Mouse (Mus musculus) T-helper 2 cell (primary cell): ENCODE data around the gene Cap1.
"Not testable (repeated sequence)": the region's sequence is repeated elsewhere in the genome, so short reads cannot be mapped to it uniquely, and the experiment has no call there.

Source experiments
- in situ Hi-C: fragments of 300-600 bp; cut with MboI, MseI; formaldehyde crosslinking; loops from one replicate; pipeline ENCODE4 v1.15.1; 2025; ENCODE audit warnings: high pct_unique_total_duplicates

Gene Cap1

GRCm38 (mm10) chr4:122837994-122838393 is 47.9 kb downstream of the Cap1 start:
- in situ Hi-C loops, result loop anchor here (25.0 kb wide), 1 partner anchor 1074 kb away; the partner anchor contains the start of genes 4930535I16Rik, Mycbp and Rragc

GRCm38 (mm10) chr4:122837180-122837730 is 48.6 kb downstream of the Cap1 start:
- in situ Hi-C loops, result loop anchor here (25.0 kb wide), 1 partner anchor 1075 kb away; the partner anchor contains the start of genes 4930535I16Rik, Mycbp and Rragc

GRCm38 (mm10) chr4:122836403-122836775 is 49.5 kb downstream of the Cap1 start:
- in situ Hi-C loops, result loop anchor here (25.0 kb wide), 1 partner anchor 1076 kb away; the partner anchor contains the start of genes 4930535I16Rik, Mycbp and Rragc

GRCm38 (mm10) chr4:122835530-122836402 is 50.1 kb downstream of the Cap1 start, which contains the start of gene Ppt1:
Gene Ppt1 (plus strand): TSS chr4:122836242.
- in situ Hi-C loops, result loop anchor here (25.0 kb wide), 1 partner anchor 1077 kb away; the partner anchor contains the start of genes 4930535I16Rik, Mycbp and Rragc

GRCm38 (mm10) chr4:122831888-122832287 is 54.0 kb downstream of the Cap1 start:
- in situ Hi-C loops, result loop anchor here (25.0 kb wide), 1 partner anchor 1080 kb away; the partner anchor contains the start of genes 4930535I16Rik, Mycbp and Rragc

GRCm38 (mm10) chr4:122829339-122829738 is 56.5 kb downstream of the Cap1 start:
- in situ Hi-C loops, result loop anchor here (25.0 kb wide), 1 partner anchor 1083 kb away; the partner anchor contains the start of genes 4930535I16Rik, Mycbp and Rragc

- in situ Hi-C loops, result loop anchor here (25.0 kb wide), 1 partner anchor 1085 kb away; the partner anchor contains the start of genes 4930535I16Rik, Mycbp and Rragc
These were observed 58.2 kb downstream of the Cap1 start for GRCm38 (mm10) chr4:122827651-122828050.

- in situ Hi-C loops, result not testable (repeated sequence)
These were observed 64.9 kb downstream of the Cap1 start for GRCm38 (mm10) chr4:122820941-122821340.

GRCm38 (mm10) chr4:122816202-122816601 is 69.7 kb downstream of the Cap1 start:
- in situ Hi-C loops, result no loop called here

- in situ Hi-C loops, result no loop called here
These were observed 74.0 kb downstream of the Cap1 start for GRCm38 (mm10) chr4:122811824-122812223.

- in situ Hi-C loops, result no loop called here
These were observed 74.7 kb downstream of the Cap1 start for GRCm38 (mm10) chr4:122811180-122811579.
